Mouse (Mus musculus) spleen, adult 10 weeks (tissue): Measurements from ENCODE around the gene Cox18. TPM values are rescaled to one million over a fixed set of nuclear protein-coding genes. Genes with fewer than 3 reads are reported as not detected.

Experiments used
- polyA plus RNA-seq: library from polyadenylated mRNA; stranded (reverse); fragments of 350-450 nt; fragmentation: Illumina TruSeq; extraction: RNeasy Lipid Tissue Mini Kit (QIAGEN cat#74804); gene quantifications from one replicate; pipeline ENCODE4 v1.2.3, GENCODE M21; 2015; ENCODE audit warnings: low replicate concordance; ENCODE audit not compliant: insufficient read depth

The Cox18 gene
- 16.1 TPM for polyA plus RNA-seq

GRCm38 (mm10) chr5:90223534-90224381, at the start of gene Cox18:
Cox18 (minus strand) TSS chr5:90224001.

Other genes with a start within 250 kb of the Cox18 start
- gene Ankrd17, start 142.6 kb upstream of the Cox18 start, polyA plus RNA-seq: 74.1 TPM
- 10.3 TPM for gene Gm9958, start 143.2 kb upstream of the Cox18 start, polyA plus RNA-seq
- gene Alb, start 236.9 kb upstream of the Cox18 start, polyA plus RNA-seq: not detected